Mouse (Mus musculus) forebrain, embryonic 11.5 days (tissue): ENCODE measurements around the gene Krt16. TPM values are rescaled to one million over a fixed set of nuclear protein-coding genes. Genes with fewer than 3 reads are reported as not detected.
A peak's percentile ranks its signal among the peaks of the same experiment; 100 is the strongest.

ENCODE experiments used
- ATAC-seq: fragments of 200-750 bp; cut with Nextera tagmentation; replicated peaks from 2 replicates; pipeline ENCODE4 v1.8.0; 2017; ENCODE audit warnings: moderate TSS enrichment; ENCODE audit not compliant: low FRiP score
- DNase-seq: peaks from one replicate; pipeline ENCODE4 v3.0.0-alpha.2; 2017; ENCODE audit warnings: low spot score
- H3K27ac ChIP-seq: fragments of 300-500 bp; sonication (generic); 2 replicates; pipeline ENCODE4 v1.5.1; 2014; ENCODE audit warnings: low read depth, low read length
- H3K27me3 ChIP-seq: fragments of 300-500 bp; sonication (generic); 2 replicates; pipeline ENCODE4 v1.6.1; 2014; ENCODE audit warnings: mild to moderate bottlenecking, low read length, mixed read lengths; ENCODE audit not compliant: control insufficient read depth, insufficient read depth
- H3K36me3 ChIP-seq: fragments of 300-500 bp; sonication (generic); 2 replicates; pipeline ENCODE4 v1.6.1; 2014; ENCODE audit warnings: mild to moderate bottlenecking, low read length, moderate library complexity, mixed read lengths; ENCODE audit not compliant: control insufficient read depth, insufficient read depth
- H3K4me1 ChIP-seq: fragments of 300-500 bp; sonication (generic); replicated peaks from 2 replicates; pipeline ENCODE4 v1.6.1; 2014; ENCODE audit warnings: low read length, mixed read lengths; ENCODE audit not compliant: control insufficient read depth, insufficient read depth
- H3K4me2 ChIP-seq: fragments of 300-500 bp; sonication (generic); 2 replicates; pipeline ENCODE4 v1.6.1; 2014; ENCODE audit warnings: low read depth, mild to moderate bottlenecking, low read length, moderate library complexity, mixed read lengths; ENCODE audit not compliant: severe bottlenecking
- H3K4me3 ChIP-seq: fragments of 300-500 bp; sonication (generic); 2 replicates; pipeline ENCODE4 v1.5.1; 2014; ENCODE audit warnings: low read depth, low read length
- H3K9ac ChIP-seq: fragments of 300-500 bp; sonication (generic); 2 replicates; pipeline ENCODE4 v1.6.1; 2014; ENCODE audit warnings: low read length
- H3K9me3 ChIP-seq: fragments of 300-500 bp; sonication (generic); 2 replicates; pipeline ENCODE4 v1.6.1; 2016; ENCODE audit warnings: low read length, mixed read lengths; ENCODE audit not compliant: control insufficient read depth
- WGBS: fragments of 180-500 bp; shearing (Covaris S2); extraction: QIAGEN DNeasy Blood & Tissue Kit; methylation state at CpG from one replicate; pipeline ENCODE4 v1.1.7; 2014; 5-methylcytosine and 5-hydroxymethylcytosine counted together
- polyA plus RNA-seq: library from polyadenylated mRNA; unstranded; fragments of >200 nt; fragmentation: Nextera tagmentation; extraction: Ambion mirVana; gene quantifications from 2 replicates; pipeline ENCODE4 v1.2.1, GENCODE M21; 2014

Gene Krt16
- polyA plus RNA-seq, 1 experiment from 2014 or later: not detected

DNA sequence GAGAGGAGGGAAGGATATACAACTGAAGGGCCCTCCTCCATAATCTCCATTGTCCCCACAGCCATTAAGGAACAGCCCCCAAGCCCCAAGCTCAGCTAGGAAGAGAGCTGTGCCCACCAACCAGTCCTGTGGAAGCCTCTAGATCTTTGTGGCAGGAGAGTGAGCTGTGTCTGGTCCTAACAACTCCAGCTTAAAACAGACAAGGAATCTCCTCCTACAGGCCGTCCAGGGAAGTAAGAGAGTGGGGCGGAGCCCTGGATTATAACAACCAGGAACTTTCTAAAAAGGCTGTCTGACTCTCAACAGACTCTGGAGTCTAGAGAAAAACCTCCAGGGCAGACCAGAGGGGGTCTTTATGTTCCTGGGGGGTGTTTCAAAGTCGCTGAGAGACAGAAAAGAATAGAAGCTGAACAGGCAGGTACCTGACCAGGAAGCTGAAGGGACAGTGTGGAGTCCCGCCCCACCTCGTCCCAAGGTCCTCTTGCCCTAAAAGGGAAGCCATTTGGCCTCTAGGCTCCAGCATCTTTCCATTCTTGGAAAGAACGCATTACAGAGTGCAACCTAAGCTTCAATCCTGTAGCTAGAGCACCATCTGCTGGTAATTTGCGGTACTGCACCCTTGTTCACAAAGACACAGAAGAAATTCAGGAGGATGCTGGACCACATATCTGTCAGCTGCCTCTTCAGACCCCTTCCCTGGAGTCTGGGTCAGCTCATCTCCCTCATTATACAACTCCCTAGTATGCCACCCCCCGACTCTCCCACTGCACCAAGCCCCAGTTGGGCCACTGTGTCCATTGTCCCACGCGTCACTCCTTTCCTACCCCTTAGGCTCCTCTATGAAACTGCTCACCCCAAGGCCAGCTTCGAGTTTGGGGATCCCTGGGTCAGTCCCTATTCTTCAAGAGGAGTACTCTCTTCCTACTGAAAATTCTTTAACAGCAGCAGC, 33.2 kb upstream of the Krt16 start:
- Histone ChIP-seq H3K4me3 (no peak overlapping the region), H3K4me1 (0 out of 2 replicates have a peak, but pooled peaks cover under 1% of the 10 kb centered on the region), H3K9ac (no peak overlapping the region), H3K27me3 (no peaks in the 10 kb centered on the region), H3K4me2 (no peak overlapping the region), H3K36me3 (no peaks in the 10 kb centered on the region), H3K9me3 (no peaks in the 10 kb centered on the region), H3K27ac (no peak overlapping the region)
- 21% methylated on average over 11 of the region's 11 CpGs for WGBS
- DNase-seq (peak; percentile 90), ATAC-seq (peak; percentile 55; the same call in 1 of the 2 replicates)

DNA sequence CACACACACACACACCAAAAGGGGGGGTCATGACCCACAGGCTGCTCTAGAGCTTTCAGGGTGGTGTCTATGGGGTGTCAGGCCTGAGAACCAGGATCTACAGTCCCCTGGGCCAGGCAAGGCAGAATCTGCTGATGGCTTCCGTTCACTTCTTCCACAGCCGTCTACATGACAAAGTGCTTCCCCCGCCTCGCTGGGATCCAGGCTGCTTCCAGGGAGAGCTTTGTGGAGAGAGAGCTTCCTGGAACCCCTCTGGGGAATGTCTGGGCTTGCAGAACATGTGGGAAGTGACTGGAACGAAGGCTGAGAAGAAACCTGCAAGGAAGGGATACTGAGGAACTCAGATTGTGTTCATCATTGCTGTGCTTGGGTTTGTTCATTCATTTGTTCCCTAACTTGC, 30.1 kb upstream of the Krt16 start:
- 77% methylated on average over 5 of the region's 5 CpGs for WGBS
- H3K36me3 ChIP-seq: no peaks in the 10 kb centered on the region

DNA sequence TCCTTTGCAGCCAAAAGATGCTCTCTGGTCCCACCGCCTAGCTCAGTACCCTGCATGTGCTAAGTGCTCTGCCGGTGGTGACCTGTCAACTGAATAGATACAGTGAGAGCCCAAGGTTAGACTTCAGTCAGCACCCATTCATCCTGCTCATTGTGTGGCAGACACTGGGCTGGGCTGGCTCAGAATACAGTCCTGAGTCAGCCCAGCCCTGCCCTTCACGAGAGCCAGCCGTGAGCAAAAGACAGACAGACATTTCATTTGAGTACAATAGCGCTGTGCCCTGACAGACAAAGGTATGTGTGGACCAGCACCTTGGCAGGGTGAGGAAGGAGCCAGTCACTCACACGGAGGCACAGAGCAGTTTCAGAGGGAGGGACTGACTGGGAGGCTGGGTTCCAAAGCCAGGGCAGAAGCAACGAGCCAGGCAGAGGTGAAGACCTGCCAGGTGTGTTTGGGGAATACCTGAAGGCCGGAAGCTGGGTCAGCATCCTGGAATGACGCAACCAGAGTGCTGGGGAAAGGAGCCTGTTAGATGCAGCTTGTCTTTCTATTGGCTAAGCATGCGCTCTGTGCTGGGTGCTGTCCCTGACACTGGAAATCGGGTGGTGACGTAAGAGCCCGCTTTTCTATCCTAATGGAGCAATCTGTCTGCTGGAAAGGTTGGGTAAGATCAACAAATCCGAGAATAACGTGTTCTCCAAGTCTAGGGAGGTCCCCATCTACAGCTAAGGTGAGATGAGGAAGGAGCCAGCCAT, 29.2 kb upstream of the Krt16 start:
- DNase-seq (no peak), ATAC-seq (no peak)
- Histone ChIP-seq H3K9me3 (no peaks in the 10 kb centered on the region), H3K9ac (no peak overlapping the region), H3K27me3 (no peaks in the 10 kb centered on the region), H3K4me2 (no peak overlapping the region), H3K4me3 (no peak overlapping the region), H3K36me3 (no peaks in the 10 kb centered on the region), H3K27ac (no peak overlapping the region), H3K4me1 (peaks cover 2% of the 10 kb centered on the region; the same call in 1 of the 2 replicates)
- 79% methylated on average over 15 of the region's 15 CpGs for WGBS

More for the DNA sequence above, 30.1 kb upstream of the Krt16 start:
- Histone ChIP-seq H3K4me1 (peaks cover 2% of the 10 kb centered on the region; the same call in 1 of the 2 replicates), H3K9me3 (no peaks in the 10 kb centered on the region), H3K4me2 (no peak overlapping the region), H3K27me3 (no peaks in the 10 kb centered on the region), H3K9ac (no peak overlapping the region), H3K4me3 (no peak overlapping the region), H3K27ac (no peak overlapping the region)
- DNase-seq (no peak), ATAC-seq (no peak)

DNA sequence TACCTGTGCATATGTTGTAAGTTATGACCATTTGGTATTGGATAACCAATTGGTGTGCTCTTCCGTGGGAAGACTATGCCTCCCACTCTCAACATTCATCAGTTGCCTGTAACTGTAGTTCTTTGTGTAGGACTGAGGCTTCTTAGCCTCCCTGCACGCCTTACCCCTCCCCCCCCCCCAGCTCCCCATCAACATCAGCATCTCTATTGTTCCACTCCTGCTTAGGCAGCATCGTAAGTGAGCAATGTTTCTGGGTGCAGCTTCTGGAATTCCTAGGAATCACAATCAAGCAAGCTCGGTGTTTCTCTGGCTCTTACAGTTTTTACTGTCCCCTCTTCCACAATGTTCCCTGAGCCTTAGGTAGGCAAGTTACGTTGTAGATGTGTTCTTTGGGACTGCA, 26.8 kb upstream of the Krt16 start:
- H3K9me3 ChIP-seq: no peaks in the 10 kb centered on the region
- no peak overlapping the region for H3K4me2 ChIP-seq
- no peak for DNase-seq
- ATAC-seq: no peak
- peaks cover 2% of the 10 kb centered on the region; the same call in 1 of the 2 replicates for H3K4me1 ChIP-seq
- H3K36me3 ChIP-seq: no peaks in the 10 kb centered on the region
- no peak overlapping the region for H3K4me3 ChIP-seq
- H3K27ac ChIP-seq: no peak overlapping the region
- H3K27me3 ChIP-seq: no peaks in the 10 kb centered on the region
- WGBS: 43% methylated on average over 5 of the region's 5 CpGs
- no peak overlapping the region for H3K9ac ChIP-seq

DNA sequence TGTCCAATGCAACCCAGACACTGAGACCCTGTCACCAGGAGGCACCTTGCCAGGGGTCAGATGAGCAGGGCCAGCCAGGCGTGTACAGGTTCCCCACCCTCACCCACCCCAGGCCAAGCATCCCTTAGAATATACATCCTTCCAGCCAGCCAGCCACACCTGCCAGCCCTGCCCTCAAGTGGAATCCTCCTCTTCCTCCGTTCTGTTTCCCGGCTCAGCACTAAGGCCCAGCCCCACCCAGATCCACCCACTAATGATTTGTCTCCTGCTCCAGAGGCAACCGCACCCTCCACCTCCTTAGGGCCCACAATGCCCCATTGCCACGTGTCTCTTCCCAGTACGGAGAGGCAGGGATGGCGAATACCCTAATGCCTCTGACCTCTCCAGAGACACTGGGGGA, 26.0 kb upstream of the Krt16 start:
- no peak overlapping the region for H3K27ac ChIP-seq
- no peak for DNase-seq
- no peak overlapping the region for H3K4me2 ChIP-seq
- ATAC-seq: no peak
- H3K9me3 ChIP-seq: no peaks in the 10 kb centered on the region
- H3K36me3 ChIP-seq: no peaks in the 10 kb centered on the region
- H3K4me1 ChIP-seq: peaks cover 2% of the 10 kb centered on the region; the same call in 1 of the 2 replicates
- H3K27me3 ChIP-seq: no peaks in the 10 kb centered on the region
- 78% methylated on average over 7 of the region's 7 CpGs for WGBS
- H3K4me3 ChIP-seq: no peak overlapping the region
- no peak overlapping the region for H3K9ac ChIP-seq

DNA sequence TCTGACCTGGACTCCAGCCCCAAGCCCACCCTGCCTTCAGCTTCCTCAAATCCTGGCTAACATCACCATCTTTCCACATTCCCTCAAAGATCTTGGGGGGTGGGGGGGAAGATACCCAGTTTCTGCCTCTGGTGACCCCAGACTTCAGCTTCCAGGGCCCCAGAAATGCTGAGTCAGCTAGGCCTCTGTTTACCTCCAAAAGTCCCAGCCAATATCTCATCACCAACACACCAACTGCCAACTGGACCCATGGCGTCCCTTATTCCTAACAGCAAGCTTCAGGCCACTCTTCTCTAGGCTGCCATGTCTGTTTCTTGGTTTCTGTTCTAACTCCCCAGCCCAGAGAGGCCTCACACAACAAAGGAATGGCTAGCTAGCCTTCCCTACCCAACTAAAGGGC, 23.2 kb upstream of the Krt16 start:
- no peaks in the 10 kb centered on the region for H3K36me3 ChIP-seq
- 86% methylated on average over 1 of the region's 1 CpGs for WGBS
- H3K4me1 ChIP-seq: peaks cover 2% of the 10 kb centered on the region; the same call in 1 of the 2 replicates
- no peak for ATAC-seq
- no peak overlapping the region for H3K4me2 ChIP-seq
- no peak for DNase-seq
- H3K9ac ChIP-seq: no peak overlapping the region
- H3K27ac ChIP-seq: no peak overlapping the region
- no peaks in the 10 kb centered on the region for H3K27me3 ChIP-seq
- H3K9me3 ChIP-seq: no peaks in the 10 kb centered on the region
- H3K4me3 ChIP-seq: no peak overlapping the region

DNA sequence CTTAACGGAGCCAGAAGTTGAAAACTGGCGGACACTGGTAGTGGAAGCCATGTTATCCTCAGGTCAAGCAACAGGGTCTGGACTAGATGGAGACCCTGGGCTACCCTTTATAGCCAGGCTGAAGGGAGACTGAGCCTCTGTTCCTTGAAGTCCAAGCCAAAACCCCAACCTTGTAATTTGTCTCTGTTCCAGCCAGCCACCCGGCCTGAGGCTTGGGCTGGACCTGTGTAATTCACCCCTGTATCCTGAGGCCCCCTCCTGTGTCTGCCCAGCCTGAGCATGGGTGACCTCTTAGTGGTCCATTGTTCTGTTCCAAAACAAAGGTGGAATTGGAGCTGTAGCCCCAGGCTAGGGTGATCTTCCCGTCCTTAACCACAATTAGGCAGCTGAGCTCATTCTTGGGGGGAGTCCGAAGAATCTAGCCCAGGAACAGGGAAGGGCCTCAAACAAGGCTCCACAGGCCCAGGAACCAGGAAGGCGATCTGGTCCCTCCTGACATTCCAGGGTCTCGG, 21.2 kb upstream of the Krt16 start, which contains the start of gene Krt42:
TSS of gene Krt42 (minus strand) at position 51 of the 512 bp plus-strand sequence.
- Histone ChIP-seq H3K9ac (no peak within 1 kb of the TSS), H3K36me3 (no peaks in the 10 kb centered on the region), H3K4me3 (no peak within 1 kb of the TSS), H3K27me3 (no peaks in the 10 kb centered on the region), H3K4me1 (no peaks in the 10 kb centered on the region), H3K9me3 (no peaks in the 10 kb centered on the region), H3K27ac (no peak within 1 kb of the TSS), H3K4me2 (no peak within 1 kb of the TSS)
- DNase-seq (no peak), ATAC-seq (no peak)
- 80% methylated on average over 7 of the region's 7 CpGs for WGBS
